Mouse (Mus musculus) ovary, postnatal 36 days (tissue): Measurements from ENCODE around the gene Pld5.
"Not testable (repeated sequence)": the region's sequence is repeated elsewhere in the genome, so short reads cannot be mapped to it uniquely, and the experiment has no call there.

Source experiments
- DNase-seq: peaks from one replicate; pipeline ENCODE4 v3.0.0; 2022; ENCODE audit warnings: low spot score, mixed read lengths

Pld5 gene

GRCm38 (mm10) chr1:176043056-176043455 lies 232.1 kb downstream of the Pld5 start:
- DNase-seq = no peak

DNA sequence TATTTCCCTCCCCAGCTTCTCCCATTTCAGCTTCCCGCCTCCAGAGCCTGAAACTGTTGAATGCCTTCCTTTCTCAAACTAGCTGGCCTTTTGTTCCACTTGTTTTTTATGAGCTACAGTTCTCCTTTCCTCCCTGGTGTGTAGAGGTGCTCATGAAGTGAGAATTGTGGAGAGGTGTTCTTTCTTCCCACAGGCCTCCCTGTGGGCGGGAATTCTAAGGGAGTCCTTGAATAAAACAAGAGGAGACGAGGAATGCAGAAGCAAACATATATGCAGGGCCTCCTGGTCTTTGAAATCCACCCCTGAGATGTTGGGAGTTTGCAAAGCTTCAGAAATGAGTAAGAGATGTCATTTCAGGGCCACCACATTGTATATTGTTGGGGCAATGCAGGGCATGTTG lies 235.2 kb downstream of the Pld5 start:
- DNase-seq = no peak

GRCm38 (mm10) chr1:176036028-176036427 lies 239.1 kb downstream of the Pld5 start:
- no peak for DNase-seq

DNA sequence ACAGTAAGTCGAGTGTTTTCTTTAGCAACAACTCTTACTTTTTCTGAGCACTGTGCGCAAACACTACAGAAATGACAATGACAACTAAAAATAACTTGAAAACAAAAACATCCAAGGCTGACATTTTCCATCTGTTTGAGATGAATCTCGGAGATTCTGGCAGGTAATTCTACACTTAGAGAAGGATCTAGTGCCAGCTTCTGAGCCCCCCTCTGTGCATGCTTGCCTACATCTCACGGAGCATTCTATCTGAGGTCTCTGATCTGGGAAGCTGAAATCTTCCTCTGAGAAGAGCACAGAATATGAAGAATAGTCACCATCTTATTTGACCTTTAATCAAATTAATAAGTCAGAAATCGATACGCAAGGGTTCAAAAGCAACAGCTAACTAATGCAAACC lies 240.4 kb downstream of the Pld5 start:
- DNase-seq = no peak

- DNase-seq = no peak
Measured at GRCm38 (mm10) chr1:176033698-176034097, 241.4 kb downstream of the Pld5 start.

GRCm38 (mm10) chr1:176029063-176029462 lies 246.0 kb downstream of the Pld5 start:
- no peak for DNase-seq

GRCm38 (mm10) chr1:176028397-176028796 lies 246.7 kb downstream of the Pld5 start:
- no peak for DNase-seq

GRCm38 (mm10) chr1:176024501-176024900 lies 250.6 kb downstream of the Pld5 start:
- no peak for DNase-seq

DNA sequence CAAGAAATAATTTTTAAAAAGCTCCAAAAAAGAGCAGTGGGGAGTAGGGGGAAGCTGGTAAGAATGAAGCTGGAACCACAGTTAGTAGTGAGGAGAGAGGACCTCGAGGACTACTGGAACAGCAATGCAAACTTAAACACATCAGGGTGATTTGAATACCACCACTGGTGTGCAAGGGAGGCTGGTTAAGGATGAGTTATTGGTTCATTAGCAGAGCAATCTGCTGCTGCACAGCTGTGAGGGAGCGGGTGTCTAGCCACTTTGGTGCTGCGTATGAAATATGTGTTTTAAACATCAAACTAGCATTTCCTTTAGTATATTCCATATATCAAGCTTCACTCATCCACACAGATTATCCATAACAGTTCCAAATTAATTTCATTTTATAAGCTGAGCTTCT lies 256.6 kb downstream of the Pld5 start:
- DNase-seq = no peak

GRCm38 (mm10) chr1:176016076-176016475 lies 259.0 kb downstream of the Pld5 start:
- no peak for DNase-seq

DNA sequence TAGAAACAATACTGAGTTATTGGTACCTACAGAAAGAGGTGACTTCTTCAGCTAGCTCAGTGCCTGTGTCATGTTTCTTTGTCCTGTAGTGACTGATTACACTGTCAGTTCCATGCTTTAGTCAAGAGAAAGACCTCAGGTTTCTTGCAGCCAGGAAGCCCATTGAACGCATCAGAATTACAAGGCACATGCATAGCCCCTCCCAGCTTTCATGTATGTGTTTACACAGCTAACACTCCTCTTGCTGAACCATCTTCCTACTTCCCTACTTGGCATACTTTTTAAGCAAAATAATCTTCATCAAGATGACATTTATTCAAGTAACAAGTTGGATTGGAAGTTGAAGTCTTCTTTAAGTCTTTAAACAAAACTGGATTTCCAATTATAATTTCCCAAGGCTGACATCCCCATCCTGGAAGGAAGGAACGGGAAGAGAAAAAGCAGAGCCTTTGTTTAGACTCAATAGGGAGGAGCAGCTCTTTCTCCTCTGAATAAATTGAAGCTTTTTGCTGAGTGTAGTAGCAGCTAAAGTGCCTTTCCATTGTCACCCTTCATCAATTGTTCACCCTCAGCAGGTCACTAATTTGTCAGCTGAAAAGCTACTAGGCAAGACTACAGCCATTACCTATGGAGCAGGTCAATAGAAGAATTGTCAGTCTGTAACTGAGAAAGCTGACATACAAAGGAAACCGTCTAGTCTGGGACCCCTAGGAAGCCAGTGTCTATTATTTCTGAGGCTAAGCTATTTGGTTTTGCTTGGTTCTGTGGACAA lies 261.4 kb downstream of the Pld5 start:
- no peak for DNase-seq

GRCm38 (mm10) chr1:176011535-176011934 lies 263.6 kb downstream of the Pld5 start:
- no peak for DNase-seq

GRCm38 (mm10) chr1:176011072-176011471 lies 264.0 kb downstream of the Pld5 start:
- no peak for DNase-seq

DNA sequence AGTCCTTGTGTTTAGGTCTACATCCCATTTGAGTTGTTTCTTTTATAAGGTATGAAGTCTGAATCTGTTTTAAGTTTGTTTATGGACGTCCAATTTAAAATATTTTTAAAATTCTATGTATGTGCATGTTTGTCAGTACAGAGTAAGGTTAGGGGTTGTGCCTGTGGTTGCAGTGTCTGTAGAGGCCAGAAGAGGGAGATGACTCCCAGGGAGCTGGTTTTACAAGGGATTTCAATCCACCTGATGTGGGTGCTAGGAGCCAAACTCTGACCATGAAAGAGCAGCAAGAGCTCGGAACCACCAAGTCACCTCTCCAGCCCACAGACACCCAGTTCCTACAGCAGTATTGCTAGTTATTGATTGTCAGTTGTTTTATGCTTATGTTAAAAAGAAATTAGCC lies 266.7 kb downstream of the Pld5 start:
- DNase-seq = no peak

DNA sequence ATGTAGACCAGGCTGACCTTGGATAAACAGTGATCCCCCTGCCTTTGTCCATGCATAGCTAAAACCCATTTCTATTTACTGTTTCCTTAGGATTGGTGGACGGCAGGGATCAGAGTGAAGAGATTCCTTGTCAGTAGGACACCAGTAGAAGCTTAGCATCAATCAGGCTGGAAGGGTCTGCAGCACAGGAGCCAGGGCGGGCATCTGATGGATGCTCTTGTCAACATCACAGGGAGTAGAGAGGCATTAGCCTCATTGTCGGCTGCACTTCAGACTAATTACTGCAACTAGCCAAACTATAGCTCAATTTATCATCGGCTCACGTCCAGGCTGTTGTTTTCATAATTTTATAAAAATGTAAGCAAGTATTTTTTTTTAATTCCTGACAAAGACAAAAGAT lies 274.5 kb downstream of the Pld5 start:
- no peak for DNase-seq

DNA sequence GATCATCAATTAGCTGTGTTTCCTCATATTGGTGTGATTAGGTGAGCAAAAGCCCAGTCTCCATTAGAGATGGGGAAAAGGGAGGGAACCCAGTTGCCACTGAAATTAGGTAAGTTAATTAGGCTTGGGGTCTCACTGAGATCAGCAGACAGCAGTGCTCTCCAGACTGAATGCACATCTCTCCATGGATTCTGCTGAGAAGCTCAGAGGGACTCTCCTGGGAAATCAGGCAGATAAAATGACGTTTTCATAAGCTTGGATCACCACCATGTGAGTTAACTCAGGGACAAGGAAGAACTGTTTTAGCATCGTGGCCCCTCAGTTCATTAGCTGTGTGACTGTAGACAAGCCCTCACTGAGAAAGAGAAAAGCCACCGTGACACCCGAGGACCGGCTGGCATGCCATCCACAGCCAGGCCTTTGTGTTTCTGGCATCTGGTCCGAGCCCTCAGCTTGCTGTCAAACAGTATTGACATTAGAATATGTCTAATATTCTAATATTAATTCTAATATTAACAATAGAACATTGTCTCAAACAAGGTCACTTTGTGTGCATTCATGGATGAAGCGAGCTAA lies 277.9 kb downstream of the Pld5 start:
- no peak for DNase-seq

DNA sequence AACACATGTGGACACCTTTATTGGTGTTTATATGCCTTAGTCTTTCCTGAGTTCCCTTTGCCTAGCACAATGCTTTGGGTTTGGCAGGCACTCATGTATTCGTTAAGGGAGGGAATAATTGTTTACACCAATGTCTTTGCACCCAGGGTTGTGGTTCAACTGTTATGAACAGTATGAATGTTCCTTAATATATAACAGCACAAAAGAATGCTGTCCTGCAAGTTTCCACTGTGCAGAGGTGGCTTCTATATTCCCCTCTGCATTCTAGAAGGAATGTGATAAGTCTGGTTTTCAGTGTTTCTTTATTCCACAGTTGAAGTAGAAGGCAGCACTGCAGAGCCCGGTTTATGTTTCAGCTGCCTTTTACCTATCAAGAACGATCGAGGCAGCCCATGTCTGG lies 286.2 kb downstream of the Pld5 start:
- no peak for DNase-seq

GRCm38 (mm10) chr1:175988448-175988847 lies 286.7 kb downstream of the Pld5 start:
- DNase-seq = no peak

DNA sequence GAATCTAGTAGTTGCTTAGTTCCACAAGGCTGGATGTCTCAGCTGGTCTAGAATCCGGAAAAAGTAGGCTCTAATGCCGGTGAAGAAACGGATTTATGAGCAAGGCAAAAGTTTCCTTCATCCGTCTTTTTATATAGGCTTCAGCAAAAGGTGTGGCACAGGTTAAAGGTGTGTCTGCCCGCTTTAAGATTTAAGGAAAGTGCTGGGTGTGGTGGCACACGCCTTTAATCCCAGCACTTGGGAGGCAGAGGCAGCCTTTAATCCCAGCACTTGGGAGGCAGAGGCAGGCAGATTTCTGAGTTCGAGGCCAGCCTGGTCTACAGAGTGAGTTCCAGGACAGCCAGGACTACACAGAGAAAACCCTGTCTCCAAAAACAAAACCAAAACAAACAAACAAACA lies 296.1 kb downstream of the Pld5 start, which contains the start of gene Rbm8a2:
Rbm8a2 (minus strand) TSS at position 101 of the 400 bp plus-strand sequence.
- DNase-seq = not testable (repeated sequence)

DNA sequence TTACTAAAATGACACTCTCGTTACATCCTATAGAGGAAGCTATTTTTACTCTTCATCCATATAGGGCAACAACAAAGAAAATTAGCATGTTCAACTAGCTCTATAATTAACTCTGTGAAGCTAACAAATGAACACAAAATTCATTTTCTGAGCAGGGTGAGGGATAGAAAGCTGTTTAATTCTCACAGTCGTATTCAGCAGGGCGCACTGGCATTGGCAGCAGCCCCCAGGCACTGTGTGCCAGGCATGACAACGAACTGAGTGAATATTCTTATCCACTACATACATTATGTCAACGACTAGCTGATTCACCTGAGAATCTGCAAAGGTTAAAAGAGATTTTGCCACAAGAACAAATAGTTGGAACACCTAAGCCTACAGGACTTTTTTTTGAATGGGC lies 304.4 kb downstream of the Pld5 start:
- no peak for DNase-seq

GRCm38 (mm10) chr1:175967004-175967745 lies 307.9 kb downstream of the Pld5 start:
- DNase-seq = no peak

DNA sequence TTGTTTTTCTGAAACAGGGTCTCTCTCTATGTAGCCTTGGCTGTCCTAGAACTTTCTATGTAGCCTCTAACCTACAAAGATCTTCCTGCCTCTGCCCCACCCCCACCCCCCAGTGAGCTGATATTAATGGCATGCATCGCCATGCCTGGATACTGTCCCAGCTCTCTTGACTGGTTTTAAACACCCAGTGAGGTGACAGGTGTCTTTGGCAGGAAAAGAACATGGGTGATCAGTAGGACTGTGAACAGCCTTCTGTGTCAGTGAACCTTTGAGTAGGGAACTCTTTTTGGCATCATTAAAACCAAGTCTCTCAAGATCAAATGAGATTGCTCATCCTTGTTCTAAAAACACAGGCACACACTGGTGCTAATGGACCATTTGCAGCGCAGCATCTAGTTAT lies 313.3 kb downstream of the Pld5 start:
- DNase-seq = no peak

- no peak for DNase-seq
Measured at GRCm38 (mm10) chr1:175950851-175951250, 324.3 kb downstream of the Pld5 start.
